Mouse (Mus musculus) brown adipose tissue, adult 24 weeks (tissue): ENCODE measurements around the gene Muc15. TPM values are rescaled to one million over a fixed set of nuclear protein-coding genes. Genes with fewer than 3 reads are reported as not detected.

ENCODE experiments used
- polyA plus RNA-seq: library from polyadenylated mRNA; stranded (reverse); fragments of >200 nt; gene quantifications from 2 replicates; pipeline ENCODE4 v1.2.4, GENCODE M21; 2012; ENCODE audit not compliant: missing spikeins, insufficient read depth, insufficient read length

Gene Muc15
- polyA plus RNA-seq, 1 experiment: not detected

Other genes starting within 250 kb of the Muc15 start
- not detected in 2 replicates for gene Slc5a12, start 124.0 kb upstream of the Muc15 start, polyA plus RNA-seq
- not detected in 2 replicates for gene Ano3, start 229.6 kb downstream of the Muc15 start, polyA plus RNA-seq